Mouse (Mus musculus) embryonic fibroblast, embryonic 13.5 days (primary cell): ENCODE measurements at regions not wholly inside any gene's neighbourhood (a gene's known extent, or its start where the extent isn't known, plus 50 kb on each side); places are given as distances from the start of the nearest gene placed in this dataset.

Experiments
- H3K27ac ChIP-seq: 2 replicates; pipeline ENCODE4 v1.5.1; 2012; ENCODE audit warnings: low read length, control low read depth, inconsistent platforms; ENCODE audit not compliant: insufficient read depth
- H3K4me1 ChIP-seq: 2 replicates; pipeline ENCODE4 v1.6.1; 2011; ENCODE audit warnings: low read length; ENCODE audit not compliant: control insufficient read depth, insufficient read depth
- H3K4me3 ChIP-seq: 2 replicates; pipeline ENCODE4 v1.5.1; 2011; ENCODE audit warnings: mild to moderate bottlenecking, control low read depth, low read length; ENCODE audit not compliant: insufficient read depth
- CTCF ChIP-seq: IDR thresholded peaks from 2 replicates; pipeline ENCODE4 v1.5.1; 2011; ENCODE audit warnings: mild to moderate bottlenecking, control low read depth, low read length, moderate library complexity, borderline replicate concordance; ENCODE audit not compliant: insufficient read depth
- POLR2A ChIP-seq: IDR thresholded peaks from 2 replicates; pipeline ENCODE4 v1.6.1; 2011; ENCODE audit warnings: low read depth, mild to moderate bottlenecking, control low read depth, low read length, moderate library complexity

DNA sequence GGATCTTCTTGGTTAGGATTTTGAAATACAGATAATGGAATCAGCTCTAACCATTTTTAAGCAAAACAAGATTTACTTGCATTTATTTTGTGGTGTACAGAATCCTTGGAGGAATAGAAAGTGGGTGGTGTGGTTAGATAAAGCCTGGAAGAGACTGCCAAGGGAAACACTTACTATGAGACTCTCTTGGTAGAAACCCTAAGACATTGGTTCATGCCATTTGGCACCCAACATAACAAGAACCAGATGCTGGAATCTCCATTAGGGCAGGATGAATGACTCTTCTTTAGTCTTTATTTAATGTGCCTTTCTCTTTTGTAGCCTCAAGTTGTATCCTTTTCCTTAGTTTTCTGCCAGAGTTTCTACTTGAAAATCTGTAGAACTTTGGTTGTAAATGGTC, 230.0 kb downstream of the Gm28710 start:
- Histone ChIP-seq H3K4me3 (no peak overlapping the region), H3K4me1 (no peaks in the 10 kb centered on the region), H3K27ac (no peak overlapping the region)
- TF ChIP-seq POLR2A: no peak
- no peak for TF ChIP-seq CTCF

DNA sequence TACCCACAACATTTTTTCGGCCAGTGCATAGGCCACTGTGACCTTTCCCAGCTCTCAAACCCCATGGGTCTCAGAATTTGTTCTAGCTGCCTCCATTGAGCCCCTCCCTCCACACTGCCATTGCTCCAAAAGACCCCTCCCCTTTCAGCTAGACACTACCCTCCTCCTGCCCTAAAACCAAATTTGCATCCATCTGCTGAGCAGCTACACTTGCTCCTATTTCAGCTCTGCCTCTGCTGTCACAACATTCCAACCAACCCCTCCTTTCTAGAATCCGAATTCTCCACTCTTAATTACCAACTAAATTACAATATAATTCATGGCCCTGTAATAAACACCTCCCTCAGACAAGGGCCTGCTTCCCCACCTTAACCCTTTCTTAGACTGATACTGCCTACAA, 262.3 kb downstream of the Gm28710 start:
- H3K4me3 ChIP-seq: no peak overlapping the region

DNA sequence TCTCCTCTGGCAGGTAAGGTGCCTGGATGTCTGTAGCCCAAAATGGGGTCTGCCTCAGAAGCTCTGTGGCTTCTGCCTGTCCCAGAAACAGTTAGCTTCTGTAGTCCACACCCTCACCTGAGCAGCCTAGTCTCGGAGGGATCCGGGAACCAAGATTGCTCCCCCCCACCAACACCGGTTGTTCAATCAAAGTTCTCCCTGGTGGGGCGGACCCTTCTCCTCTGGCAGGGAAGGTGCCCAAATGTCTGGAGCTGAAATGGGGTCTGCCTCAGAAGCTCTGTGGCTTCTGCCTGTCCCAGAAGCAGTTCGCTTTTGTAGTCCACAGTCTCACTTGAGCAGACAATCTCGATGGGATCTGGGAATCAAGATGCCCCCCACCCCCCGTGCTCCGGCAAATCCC, 273.0 kb downstream of the Gm28710 start:
- Histone ChIP-seq H3K4me1 (no peaks in the 10 kb centered on the region), H3K27ac (no peak overlapping the region), H3K4me3 (no peak overlapping the region)
- no peak for TF ChIP-seq CTCF
- no peak for TF ChIP-seq POLR2A

More for the DNA sequence above, 262.3 kb downstream of the Gm28710 start:
- TF ChIP-seq CTCF (no peak), POLR2A (no peak)
- Histone ChIP-seq H3K27ac (no peak overlapping the region), H3K4me1 (no peaks in the 10 kb centered on the region)

DNA sequence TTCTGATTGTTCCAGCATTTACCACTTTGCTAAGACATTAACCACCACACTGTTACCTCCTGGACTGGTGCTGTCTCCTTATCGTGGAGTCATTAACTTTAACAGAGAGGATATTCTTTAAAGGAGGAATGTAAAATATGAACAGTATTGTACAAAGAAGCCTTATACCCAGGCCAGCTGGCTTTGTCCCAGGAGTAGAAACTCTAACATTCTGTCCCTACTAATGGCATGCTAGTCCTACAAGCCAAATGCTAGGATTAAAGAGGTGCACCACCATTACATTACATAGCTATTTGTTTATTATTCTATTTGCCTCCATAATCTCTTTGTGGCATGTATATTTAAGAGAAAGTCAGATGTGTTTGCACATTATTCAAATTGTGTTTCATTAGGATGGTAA, 288.8 kb downstream of the Gm28710 start:
- Histone ChIP-seq H3K4me1 (no peaks in the 10 kb centered on the region), H3K27ac (no peak overlapping the region), H3K4me3 (no peak overlapping the region)
- TF ChIP-seq CTCF (no peak), POLR2A (no peak)

DNA sequence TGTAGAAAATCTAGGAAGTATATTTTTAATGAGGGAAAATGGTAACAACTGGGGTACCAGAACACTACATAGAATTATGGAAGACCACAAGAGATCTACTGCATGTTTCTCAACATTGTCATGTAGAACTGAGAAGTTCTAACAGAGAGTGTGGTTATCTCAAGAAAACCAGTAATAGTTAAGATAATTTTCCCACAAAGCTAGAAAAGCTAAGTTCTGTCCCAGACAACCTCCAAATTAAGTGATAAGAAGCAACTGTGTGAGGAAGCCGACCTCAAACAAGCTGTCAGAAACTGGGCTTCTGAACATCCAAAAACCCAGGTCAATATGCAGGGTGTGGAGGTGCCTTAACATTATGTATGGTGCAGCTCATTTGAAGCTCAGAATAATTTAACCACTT, 261.4 kb upstream of the Speer4f2 start:
- H3K4me1 ChIP-seq: no peaks in the 10 kb centered on the region
- H3K27ac ChIP-seq: no peak overlapping the region
- TF ChIP-seq CTCF (no peak), POLR2A (no peak)
- H3K4me3 ChIP-seq: no peak overlapping the region

DNA sequence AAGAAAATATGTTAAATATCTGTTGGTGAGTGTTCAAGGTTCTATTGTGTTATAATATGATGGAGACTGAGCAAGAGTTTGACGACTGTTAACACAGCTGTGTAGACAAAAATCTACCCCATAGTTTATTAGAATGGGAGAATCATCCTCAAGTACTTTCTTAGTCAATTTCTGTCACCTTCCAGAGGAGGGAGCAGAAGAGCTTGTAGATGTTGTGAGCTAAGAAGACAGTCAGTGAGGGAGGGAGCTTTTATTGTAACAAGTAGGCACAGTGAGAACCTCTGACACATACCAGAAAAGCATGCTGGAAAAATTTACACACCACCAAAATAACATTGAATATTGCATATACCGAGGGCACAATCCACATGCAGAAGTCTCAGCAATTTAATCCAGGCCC, 261.0 kb upstream of the Speer4f2 start:
- no peak overlapping the region for H3K27ac ChIP-seq
- TF ChIP-seq POLR2A (no peak), CTCF (no peak)
- H3K4me3 ChIP-seq: no peak overlapping the region
- no peaks in the 10 kb centered on the region; the same call in 1 of the 2 replicates for H3K4me1 ChIP-seq

DNA sequence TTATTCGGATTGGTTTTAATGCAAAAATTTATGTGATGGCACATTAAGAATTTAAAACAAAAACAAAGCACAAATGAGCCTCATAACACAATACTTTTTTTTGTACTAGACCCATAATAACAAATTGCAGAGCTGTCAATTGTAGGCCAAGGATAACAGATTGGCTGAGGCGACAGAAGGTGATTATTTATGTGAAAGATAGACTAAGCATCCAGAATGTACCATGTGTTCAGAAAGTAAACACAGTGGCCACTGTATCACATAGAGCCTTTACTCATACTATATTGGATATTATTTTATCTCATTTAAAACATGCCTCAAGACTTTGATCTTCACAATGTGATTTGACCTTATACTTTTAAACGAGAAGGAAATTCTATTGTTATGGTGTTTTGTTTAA, 257.9 kb upstream of the Speer4f2 start:
- no peak overlapping the region for H3K4me3 ChIP-seq
- H3K4me1 ChIP-seq: no peaks in the 10 kb centered on the region; the same call in 1 of the 2 replicates
- no peak overlapping the region for H3K27ac ChIP-seq
- TF ChIP-seq POLR2A (no peak), CTCF (no peak)

DNA sequence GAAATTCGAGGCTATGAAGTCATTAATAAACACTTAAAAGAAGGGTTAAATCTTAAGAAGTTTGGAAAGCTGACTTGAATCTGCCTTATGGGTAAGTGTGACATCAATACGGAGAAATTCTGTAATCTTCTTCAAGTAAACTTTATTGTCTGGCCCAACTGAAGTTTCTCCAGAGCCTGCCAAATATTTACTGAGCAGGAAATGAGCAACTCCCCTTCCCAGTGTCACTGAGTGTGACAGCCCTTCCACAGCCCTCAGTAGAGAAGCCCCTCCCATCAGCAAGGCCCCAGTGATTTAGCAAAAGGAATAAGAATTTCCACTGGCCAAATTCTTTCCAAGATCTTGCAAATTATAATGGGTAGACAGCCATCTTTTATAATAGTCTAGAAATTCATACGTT, 256.9 kb upstream of the Speer4f2 start:
- Histone ChIP-seq H3K4me1 (no peaks in the 10 kb centered on the region; the same call in 1 of the 2 replicates), H3K27ac (no peak overlapping the region), H3K4me3 (no peak overlapping the region)
- TF ChIP-seq CTCF: no peak
- no peak for TF ChIP-seq POLR2A

DNA sequence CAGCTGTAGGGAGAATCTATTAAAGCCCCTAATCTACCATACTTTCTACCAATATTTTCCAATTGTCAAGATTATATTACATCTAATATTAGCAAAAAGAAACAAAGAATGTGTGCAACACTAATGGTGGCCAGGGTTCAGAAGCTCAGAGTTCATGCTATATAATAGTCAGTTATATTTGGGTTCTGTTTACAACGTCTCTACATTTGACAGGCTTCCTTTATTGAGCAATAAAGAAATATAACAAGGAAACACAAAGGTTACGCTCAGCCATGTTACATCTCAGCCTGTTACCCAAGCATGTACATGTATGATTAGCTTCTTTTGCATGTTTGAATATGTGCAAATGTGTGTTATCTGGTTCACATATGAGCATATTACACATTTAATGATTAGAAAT, 247.7 kb upstream of the Speer4f2 start:
- H3K27ac ChIP-seq: no peak overlapping the region
- no peak overlapping the region for H3K4me3 ChIP-seq
- TF ChIP-seq POLR2A: no peak
- no peak for TF ChIP-seq CTCF
- no peaks in the 10 kb centered on the region for H3K4me1 ChIP-seq

DNA sequence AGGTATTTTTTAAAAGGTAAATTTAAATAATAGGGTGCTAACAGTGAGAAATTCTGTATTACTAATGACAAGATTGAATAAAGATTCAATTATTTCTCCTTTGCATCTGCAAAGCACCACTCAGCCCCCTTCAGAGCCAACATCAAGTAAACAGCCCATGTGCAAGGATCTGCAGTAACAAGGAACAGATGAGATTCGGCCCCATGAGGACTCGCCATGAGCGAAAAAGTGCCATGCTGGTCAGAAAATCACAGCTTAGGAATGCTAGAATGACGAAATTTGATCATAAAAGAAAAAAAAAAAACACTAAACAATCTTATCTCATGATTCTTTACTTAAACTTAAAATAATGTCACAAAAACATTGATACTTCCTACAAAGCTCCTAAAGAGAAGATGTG, 245.5 kb upstream of the Speer4f2 start:
- no peak for TF ChIP-seq CTCF
- TF ChIP-seq POLR2A: no peak
- no peak overlapping the region for H3K27ac ChIP-seq
- no peak overlapping the region for H3K4me3 ChIP-seq
- H3K4me1 ChIP-seq: no peaks in the 10 kb centered on the region

DNA sequence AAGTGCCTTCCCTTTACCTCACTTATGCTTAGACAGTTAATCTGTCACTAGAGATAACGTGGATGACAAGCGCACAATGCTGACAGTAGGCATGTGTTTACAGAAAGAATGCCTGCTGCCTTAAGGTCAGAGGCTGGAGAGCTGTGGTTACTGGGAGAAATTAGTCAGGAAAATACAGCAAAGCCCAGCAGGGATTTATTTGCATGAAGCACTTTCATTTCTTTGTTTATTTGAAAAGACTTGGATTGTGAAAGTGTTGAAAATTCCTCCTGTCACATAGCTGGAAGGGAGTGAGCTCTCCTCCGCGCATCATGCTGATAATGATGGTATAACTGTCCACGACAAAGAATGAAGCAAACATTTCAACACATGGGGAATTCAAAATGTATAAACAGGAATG, 237.5 kb upstream of the Speer4f2 start:
- Histone ChIP-seq H3K27ac (no peak overlapping the region), H3K4me3 (no peak overlapping the region), H3K4me1 (no peaks in the 10 kb centered on the region)
- TF ChIP-seq CTCF (no peak), POLR2A (no peak)

DNA sequence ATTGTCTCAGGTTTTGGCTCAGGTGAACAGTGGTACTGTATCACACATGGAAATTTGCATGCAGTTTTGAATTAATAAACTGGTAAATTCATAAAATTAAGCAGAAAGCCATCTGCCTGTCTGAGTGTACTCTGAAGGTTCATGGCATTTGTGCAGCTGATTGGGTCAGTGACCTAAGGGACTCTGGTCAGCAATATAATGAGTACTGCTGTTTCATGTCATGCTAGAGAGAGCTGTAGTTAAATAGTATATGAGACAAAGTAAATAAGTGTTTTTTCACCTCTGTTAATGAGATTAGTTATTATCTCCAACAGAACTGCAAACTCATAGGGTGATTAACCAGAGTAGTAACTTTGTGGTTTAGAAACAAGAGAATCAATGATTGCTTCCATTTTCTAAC, 231.4 kb upstream of the Speer4f2 start:
- H3K4me3 ChIP-seq: no peak overlapping the region
- TF ChIP-seq CTCF: no peak
- TF ChIP-seq POLR2A: no peak
- H3K4me1 ChIP-seq: no peaks in the 10 kb centered on the region
- no peak overlapping the region for H3K27ac ChIP-seq
